Mouse (Mus musculus) heart, postnatal 14 days (tissue): ENCODE results near the gene Sema4a. TPM values are rescaled to one million over a fixed set of nuclear protein-coding genes. Genes with fewer than 3 reads are reported as not detected.

Experiments used
- DNase-seq, 2 experiments: peaks; one replicate each; pipeline ENCODE4 v3.0.0; 2021 to 2022
- intact Hi-C: fragments of 180-260 bp; cut with DNase I; formaldehyde crosslinking; loops from one replicate; pipeline ENCODE4 v1.15.1; 2025
- total RNA-seq, 2 experiments: library from RNA; stranded (reverse); gene quantifications; 2 replicates each; pipeline ENCODE4 v1.2.3; 2021

The Sema4a gene
- total RNA-seq, 2 experiments from 2014 or later: 2.3 to 2.6 TPM

GRCm38 (mm10) chr3:88464425-88464824, 3.4 kb upstream of the Sema4a start:
- DNase-seq: no peak
- intact Hi-C loops: no loop called here

DNA sequence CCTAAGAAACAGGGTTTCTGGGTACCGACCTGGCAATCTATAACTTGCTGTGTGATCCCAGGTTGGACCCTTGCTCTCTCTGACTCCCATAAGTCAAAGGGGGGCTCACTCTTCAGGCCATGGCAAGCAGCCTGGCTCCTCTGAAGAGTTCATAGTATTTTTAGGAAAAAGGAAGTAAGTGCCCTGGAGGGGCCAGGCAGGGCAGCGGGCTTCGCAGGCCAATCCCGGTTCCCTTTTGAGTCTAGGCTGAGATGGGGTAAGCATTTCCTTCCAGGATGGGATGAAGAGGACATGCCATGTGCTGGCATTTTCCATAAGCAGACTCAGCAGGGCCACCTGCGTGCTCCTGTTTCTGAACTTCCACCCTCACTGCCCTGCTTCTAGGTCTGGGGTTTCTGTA, 953 bp downstream of the Sema4a start:
- no peak for DNase-seq
- intact Hi-C loops: no loop called here

- intact Hi-C loops: no loop called here
- DNase-seq: no peak
Observed at GRCm38 (mm10) chr3:88458778-88459219, 2.2 kb downstream of the Sema4a start.

GRCm38 (mm10) chr3:88456746-88457532, 4.0 kb downstream of the Sema4a start:
- no peak for DNase-seq
- intact Hi-C loops: no loop called here

- no peak for DNase-seq
- intact Hi-C loops: no loop called here
Observed at GRCm38 (mm10) chr3:88456313-88456712, 4.7 kb downstream of the Sema4a start.

DNA sequence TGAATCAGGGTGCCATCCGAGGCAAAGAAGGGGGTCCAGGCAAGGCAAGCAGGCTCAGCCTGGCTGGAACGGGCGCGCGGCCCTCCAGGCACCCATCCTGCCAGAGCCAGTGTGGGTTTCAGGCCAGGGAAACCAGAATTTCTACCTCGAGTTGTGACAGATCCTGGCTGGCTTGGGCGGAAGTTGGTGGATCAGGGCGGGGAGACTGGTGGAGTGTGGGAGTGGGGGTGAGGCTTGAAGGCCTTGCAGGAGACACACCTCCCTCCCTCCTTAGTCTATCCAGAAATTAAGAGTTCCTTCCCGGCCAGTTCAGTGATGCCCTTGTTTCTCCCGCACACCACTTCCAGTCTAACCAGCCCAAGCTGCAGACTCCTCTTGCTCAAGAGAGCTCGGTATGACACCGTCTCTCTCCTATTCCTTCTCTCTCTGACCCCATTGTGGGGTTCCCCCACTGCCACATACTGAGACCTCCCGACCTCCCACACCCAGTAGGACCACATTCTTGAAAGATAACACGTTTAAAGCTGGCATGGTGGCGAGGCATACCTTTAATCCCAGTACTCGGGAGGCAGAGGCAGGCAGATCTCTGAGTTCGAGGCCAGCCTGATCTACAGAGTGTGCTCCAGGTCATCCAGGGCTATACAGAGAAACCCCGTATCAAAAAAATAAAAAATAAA, 5.3 kb downstream of the Sema4a start:
- no peak for DNase-seq
- intact Hi-C loops: no loop called here

DNA sequence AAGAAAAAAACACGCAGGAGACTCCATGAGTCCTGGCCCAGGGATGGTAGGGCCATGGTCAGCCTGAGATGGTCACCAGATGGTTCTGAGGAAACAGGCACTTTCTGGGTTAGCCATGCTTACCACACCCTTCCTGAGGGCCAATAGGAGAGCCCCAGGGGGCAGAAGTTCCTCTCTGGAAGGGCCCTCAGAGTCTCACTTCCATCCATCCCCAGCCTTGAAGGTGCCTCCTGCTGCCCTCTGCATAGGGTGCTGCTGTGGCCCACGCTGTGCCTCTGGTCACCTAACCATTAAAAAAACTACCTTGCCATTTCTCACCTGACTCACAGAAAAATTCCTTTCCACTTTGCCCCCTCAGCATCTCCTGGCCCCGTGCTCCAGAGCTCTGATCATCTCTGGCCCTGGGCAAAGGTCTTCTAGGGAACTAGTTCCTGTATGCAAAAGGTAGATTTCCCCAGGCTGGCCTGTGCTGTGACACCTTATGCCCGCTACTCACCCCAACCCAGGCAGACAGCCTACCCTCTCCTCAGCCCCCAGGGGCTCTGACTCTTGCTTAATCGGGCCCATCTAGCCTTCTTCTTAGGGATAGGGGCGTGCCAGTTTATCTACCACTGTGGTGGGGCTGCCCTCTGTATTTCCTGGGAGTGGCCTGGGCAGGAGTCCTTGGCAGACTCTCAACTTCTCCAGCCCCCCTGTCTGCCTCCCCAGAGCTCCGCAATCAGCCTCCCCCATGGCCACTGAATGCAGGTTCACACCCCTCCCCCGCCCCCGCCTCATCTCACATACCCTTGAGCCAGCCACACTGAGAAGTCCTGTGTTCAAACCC, 6.0 kb downstream of the Sema4a start:
- no peak for DNase-seq
- intact Hi-C loops: no loop called here

DNA sequence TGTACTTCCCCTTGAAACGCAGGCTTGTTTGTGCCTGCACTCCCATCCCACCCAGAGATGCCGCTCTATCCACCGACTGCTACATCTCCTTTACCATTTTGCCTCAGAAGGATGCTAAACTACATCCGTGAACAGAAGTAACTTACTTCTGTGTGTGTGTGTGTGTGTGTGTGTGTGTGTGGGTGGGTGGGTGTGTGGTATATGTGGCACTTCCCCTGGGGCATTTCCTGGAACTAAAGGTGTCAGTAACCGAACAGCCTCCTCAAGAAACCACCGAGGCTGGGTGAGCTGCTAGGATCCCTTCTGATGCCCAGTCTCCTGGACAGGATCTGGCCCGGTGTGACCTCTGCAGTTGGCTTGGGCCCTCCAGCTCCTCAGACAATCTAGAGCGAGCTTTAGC, 7.0 kb downstream of the Sema4a start:
- no peak for DNase-seq

GRCm38 (mm10) chr3:88453369-88453768, 7.6 kb downstream of the Sema4a start:
- DNase-seq: no peak
- intact Hi-C loops: no loop called here

More for the DNA sequence above, 7.0 kb downstream of the Sema4a start:
- intact Hi-C loops: no loop called here

DNA sequence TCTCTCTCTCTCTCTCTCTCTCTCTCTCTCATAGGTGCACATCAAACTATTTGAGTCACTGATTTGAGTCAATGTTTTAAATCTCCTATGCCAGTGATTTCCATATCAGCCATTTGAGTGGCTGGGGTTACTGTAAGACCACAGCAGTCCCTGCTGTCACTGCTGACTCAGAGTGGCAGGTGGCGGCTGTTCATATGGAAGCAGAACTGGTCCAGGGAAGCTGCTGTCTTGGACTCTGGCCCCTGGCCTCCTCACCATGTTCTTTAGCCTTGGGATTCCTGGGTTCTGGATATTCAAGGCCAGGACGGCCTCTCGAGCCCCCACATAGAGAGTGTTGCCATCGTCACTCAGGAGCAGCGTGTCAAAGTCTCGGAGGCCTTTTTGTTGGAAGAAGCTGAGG, 8.3 kb downstream of the Sema4a start:
- intact Hi-C loops: no loop called here
- DNase-seq: no peak

DNA sequence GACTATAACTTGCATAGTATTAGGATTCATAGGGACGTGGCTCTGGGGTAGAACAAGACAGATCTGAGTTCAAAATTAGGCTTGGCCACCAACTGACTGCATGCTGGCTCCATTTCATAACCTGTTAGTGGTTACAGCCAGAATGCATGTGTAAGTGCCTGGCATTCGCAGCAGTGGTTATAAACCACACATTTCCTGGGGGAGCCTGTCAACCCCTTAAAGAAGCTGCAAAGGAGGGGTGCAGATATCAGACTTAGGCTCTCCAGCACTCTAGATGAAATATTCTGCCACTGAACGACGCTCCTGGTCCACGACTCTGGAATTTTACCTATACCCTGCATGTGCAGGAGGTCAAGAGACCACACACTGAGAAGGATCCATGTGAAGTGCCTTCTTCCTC, 8.7 kb downstream of the Sema4a start:
- intact Hi-C loops: no loop called here
- no peak for DNase-seq

- DNase-seq: peak in 1 of 2 experiments; percentile 35
- intact Hi-C loops: no loop called here
Observed at GRCm38 (mm10) chr3:88450379-88451131, 10.4 kb downstream of the Sema4a start.

DNA sequence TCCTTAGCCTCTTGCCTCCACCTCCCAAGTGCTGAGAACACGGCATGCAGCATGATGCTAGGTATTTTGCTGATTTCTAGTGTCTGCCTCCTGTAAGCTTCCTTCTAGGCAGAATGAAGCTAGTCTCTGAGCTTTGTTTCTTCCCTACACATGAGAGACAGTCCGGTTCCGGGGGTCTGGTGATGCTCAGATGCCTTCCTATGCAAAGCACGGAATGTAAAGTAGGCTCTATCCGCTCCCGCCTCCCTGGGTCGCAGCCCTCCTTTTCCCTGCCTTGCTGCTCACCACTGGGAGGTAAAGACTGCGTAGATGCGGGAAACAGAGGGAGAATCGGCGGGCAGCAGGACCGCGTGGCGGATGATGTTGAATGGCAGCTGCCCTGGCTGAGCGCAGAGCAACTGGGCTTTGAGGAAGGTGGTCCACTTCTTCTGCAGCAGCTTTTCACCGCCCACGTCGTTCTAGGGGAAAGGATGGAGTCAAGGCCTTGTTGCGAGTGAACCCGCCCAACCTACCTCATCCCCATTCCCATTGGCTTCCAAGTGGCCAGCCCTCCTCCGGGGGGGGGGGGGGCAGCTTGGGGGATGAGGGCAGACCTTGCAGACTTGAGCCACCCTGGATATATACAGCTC, 11.5 kb downstream of the Sema4a start:
- DNase-seq: peak; percentile 43 to 53
- intact Hi-C loops: no loop called here

DNA sequence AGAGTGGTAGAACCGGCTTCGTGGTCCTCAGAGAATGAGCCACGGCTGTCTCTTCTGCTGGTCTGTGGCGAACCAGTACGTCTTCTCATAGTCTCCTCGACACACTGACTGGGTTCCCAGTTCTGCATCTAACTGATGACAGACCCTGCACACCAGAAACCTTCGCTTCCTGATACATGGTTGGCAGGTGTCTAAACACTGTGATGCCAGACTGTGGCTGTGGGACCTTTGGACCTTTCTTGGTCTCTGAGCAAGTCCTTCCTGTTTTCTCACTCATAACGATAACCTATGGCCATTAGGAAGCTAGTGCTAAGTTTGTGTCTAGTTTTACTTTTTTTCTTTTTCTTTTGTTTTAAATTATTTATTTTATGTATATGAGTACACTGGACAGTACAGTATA, 12.5 kb downstream of the Sema4a start:
- intact Hi-C loops: no loop called here
- DNase-seq: no peak

DNA sequence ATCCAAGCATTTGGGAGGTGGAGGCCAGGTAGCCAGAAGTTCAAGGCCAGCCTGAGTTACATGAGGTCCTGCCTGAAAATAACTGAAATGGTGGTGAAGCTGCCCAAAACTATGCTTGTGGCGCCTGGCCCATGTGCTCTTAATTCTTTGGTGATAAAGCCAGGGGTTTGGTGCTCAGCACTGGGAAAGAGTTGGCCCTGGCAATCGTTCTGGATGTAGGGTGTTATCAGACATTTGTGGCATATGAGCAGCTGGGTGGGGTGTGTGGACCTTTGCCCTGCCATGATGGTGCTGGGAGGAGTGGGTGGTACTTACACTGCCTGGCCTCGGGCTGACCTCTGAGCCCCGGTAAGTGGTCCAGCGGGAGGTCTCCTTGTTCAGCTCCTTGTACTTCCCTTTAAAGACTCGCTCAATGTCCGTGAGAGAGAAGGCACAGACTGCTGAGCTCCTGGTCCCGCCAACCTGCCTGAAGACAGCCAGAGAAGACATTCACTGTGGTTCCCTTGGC, 13.3 kb downstream of the Sema4a start:
- intact Hi-C loops: no loop called here
- DNase-seq: no peak

- intact Hi-C loops: no loop called here
- DNase-seq: peak in 1 of 2 experiments; percentile 43
Observed at GRCm38 (mm10) chr3:88446471-88447123, 14.4 kb downstream of the Sema4a start.

DNA sequence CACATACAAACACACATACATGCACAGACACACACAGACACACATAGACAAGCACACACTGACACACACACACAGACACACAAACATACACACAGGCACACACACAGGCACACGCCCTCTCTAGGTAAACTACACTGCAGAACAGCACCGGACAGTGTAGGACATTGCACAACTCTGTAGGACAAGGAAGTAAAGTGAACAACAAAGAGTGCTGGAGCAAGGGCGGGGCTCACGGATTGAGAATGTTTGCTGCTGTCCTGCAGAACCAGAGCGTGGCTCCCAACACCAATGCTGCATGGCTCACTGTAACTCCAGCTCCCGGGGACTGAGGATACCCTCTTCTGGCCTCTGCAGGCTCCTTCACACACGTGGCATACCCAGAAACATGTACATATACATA, 18.1 kb downstream of the Sema4a start:
- no peak for DNase-seq
- intact Hi-C loops: no loop called here

- DNase-seq: no peak
- intact Hi-C loops: no loop called here
Observed at GRCm38 (mm10) chr3:88442488-88442887, 18.5 kb downstream of the Sema4a start.
